Mouse (Mus musculus) embryonic stem cell, embryonic (primary cell): ENCODE measurements around the gene Tmem125.

Experiments
- CTCF ChIA-PET, 4 experiments: fragments of 300-600 bp in 2 of 4; fragments of 350-600 bp in 2 of 4; sonication (Branson Sonifier 250); formaldehyde crosslinking; loops; one replicate each; lab custom pipeline; 2022; ENCODE audit warnings: inconsistent platforms in 2 of 4; lab: Charles Lee
- POLR2A ChIA-PET, 4 experiments: fragments of 300-600 bp in 2 of 4; fragments of 350-600 bp in 2 of 4; sonication (Branson Sonifier 250); formaldehyde crosslinking; loops; one replicate each; lab custom pipeline; 2022; ENCODE audit warnings: antibody characterized with exemption in 4 of 4, inconsistent platforms in 1 of 4; lab: Charles Lee

Gene Tmem125

GRCm38 (mm10) chr4:118547424-118548129 is 3.7 kb upstream of the Tmem125 start:
- ChIA-PET CTCF (interaction anchor here in 2 of 4 experiments (0.6 to 2.8 kb wide), 8 partner anchors 19 to 595 kb away, joined by 3 to 20 read pairs (median 4); no protein-coding TSS in a partner anchor), POLR2A (interaction anchor here in 2 of 4 experiments (0.7 to 1.5 kb wide), 2 partner anchors 303 to 368 kb away, joined by 3 to 5 read pairs; partner anchors contain the start of gene Kdm4a (in 1 of the 2))

GRCm38 (mm10) chr4:118544441-118545127 is 740 bp upstream of the Tmem125 start:
- POLR2A ChIA-PET, result interaction anchor here in 2 of 4 experiments (0.7 to 3.5 kb wide), 8 partner anchors 11 to 365 kb away, joined by 3 to 13 read pairs (median 6); partner anchors contain the start of genes Cdc20 (in 1 of the 2), Elovl1 (in 1 of the 2) and Kdm4a (in 1 of the 2)
- CTCF ChIA-PET, result interaction anchor here in 1 of 4 experiments (0.9 to 1.2 kb wide), 2 partner anchors 18 to 22 kb away, joined by 3 to 4 read pairs; no protein-coding TSS in a partner anchor

GRCm38 (mm10) chr4:118543158-118543530 is 700 bp downstream of the Tmem125 start:
- ChIA-PET POLR2A (interaction anchor here in 3 of 4 experiments (0.6 to 3.5 kb wide), 21 partner anchors 9 to 1341 kb away, joined by 3 to 13 read pairs (median 4); partner anchors contain the start of genes Elovl1 (in 2 of the 3), AU022252 (in 1 of the 3), Cdc20 (in 1 of the 3) and Kdm4a (in 1 of the 3)), CTCF (interaction anchor here in 2 of 4 experiments (0.6 to 1.9 kb wide), 4 partner anchors 19 to 1586 kb away, joined by 3 to 5 read pairs (median 4); no protein-coding TSS in a partner anchor)

- POLR2A ChIA-PET, result interaction anchor here in 2 of 4 experiments (0.6 to 3.5 kb wide), 23 partner anchors 9 to 706 kb away, joined by 3 to 13 read pairs (median 3); partner anchors contain the start of genes Elovl1 (in 2 of the 2), AU022252 (in 1 of the 2), Cdc20 (in 1 of the 2) and Kdm4a (in 1 of the 2)
Observed at GRCm38 (mm10) chr4:118542510-118543157, 1.2 kb downstream of the Tmem125 start.

GRCm38 (mm10) chr4:118539904-118540303 is 3.9 kb downstream of the Tmem125 start:
- POLR2A ChIA-PET, result interaction anchor here in 1 of 4 experiments (0.6 to 1.1 kb wide), 2 partner anchors 22 to 704 kb away, joined by 3 read pairs; no protein-coding TSS in a partner anchor
- CTCF ChIA-PET, result interaction anchor here in 2 of 4 experiments (1.0 to 1.4 kb wide), 2 partner anchors 26 kb away, joined by 4 read pairs; no protein-coding TSS in a partner anchor

More at GRCm38 (mm10) chr4:118542510-118543157, 1.2 kb downstream of the Tmem125 start:
- CTCF ChIA-PET, result interaction anchor here in 2 of 4 experiments (0.6 to 1.9 kb wide), 5 partner anchors 23 to 1587 kb away, joined by 3 to 7 read pairs (median 5); no protein-coding TSS in a partner anchor

- ChIA-PET CTCF (no interaction called here), POLR2A (no interaction called here)
Observed at GRCm38 (mm10) chr4:118537801-118538200, 6.0 kb downstream of the Tmem125 start.

GRCm38 (mm10) chr4:118535610-118536009 is 8.2 kb downstream of the Tmem125 start:
- ChIA-PET POLR2A (interaction anchor here in 1 of 4 experiments (0.7 kb wide), 1 partner anchor 677 kb away, joined by 3 read pairs; no protein-coding TSS in a partner anchor), CTCF (no interaction called here)

GRCm38 (mm10) chr4:118533605-118534004 is 10.2 kb downstream of the Tmem125 start:
- ChIA-PET CTCF (no interaction called here), POLR2A (interaction anchor here in 1 of 4 experiments (1.1 to 1.3 kb wide), 2 partner anchors 9 to 10 kb away, joined by 3 to 5 read pairs; partner anchors contain the start of gene Tmem125)

- POLR2A ChIA-PET, result interaction anchor here in 1 of 4 experiments (1.1 to 1.3 kb wide), 2 partner anchors 9 to 10 kb away, joined by 3 to 5 read pairs; partner anchors contain the start of gene Tmem125
- CTCF ChIA-PET, result no interaction called here
Observed at GRCm38 (mm10) chr4:118533156-118533555, 10.7 kb downstream of the Tmem125 start.

GRCm38 (mm10) chr4:118532663-118533062 is 11.2 kb downstream of the Tmem125 start:
- ChIA-PET POLR2A (no interaction called here), CTCF (no interaction called here)

- ChIA-PET POLR2A (interaction anchor here in 3 of 4 experiments (0.6 to 1.9 kb wide), 6 partner anchors 10 to 77 kb away, joined by 3 to 12 read pairs (median 3); partner anchors contain the start of gene Tmem125 (in 1 of the 3)), CTCF (interaction anchor here in 1 of 4 experiments (1.4 kb wide), 1 partner anchor 39 kb away, joined by 5 read pairs; no protein-coding TSS in a partner anchor)
Observed at GRCm38 (mm10) chr4:118527720-118528119, 16.1 kb downstream of the Tmem125 start.

GRCm38 (mm10) chr4:118527335-118527681 is 16.5 kb downstream of the Tmem125 start:
- POLR2A ChIA-PET, result interaction anchor here in 2 of 4 experiments (0.7 to 1.9 kb wide), 3 partner anchors 10 to 17 kb away, joined by 3 to 6 read pairs (median 3); no protein-coding TSS in a partner anchor
- CTCF ChIA-PET, result no interaction called here

GRCm38 (mm10) chr4:118526408-118527334 is 17.2 kb downstream of the Tmem125 start, which contains the start of gene 2610528J11Rik:
Gene 2610528J11Rik, plus strand, starts transcription at chr4:118526999.
- ChIA-PET CTCF (interaction anchor here in 1 of 4 experiments (0.6 kb wide), 1 partner anchor 255 kb away, joined by 4 read pairs; no protein-coding TSS in a partner anchor), POLR2A (interaction anchor here in 1 of 4 experiments (1.5 kb wide), 1 partner anchor 11 kb away, joined by 5 read pairs; no protein-coding TSS in a partner anchor)

- ChIA-PET POLR2A (interaction anchor here in 1 of 4 experiments (1.5 kb wide), 1 partner anchor 10 kb away, joined by 5 read pairs; no protein-coding TSS in a partner anchor), CTCF (no interaction called here)
Observed at GRCm38 (mm10) chr4:118525779-118526178, 18.1 kb downstream of the Tmem125 start.

GRCm38 (mm10) chr4:118523976-118524375 is 19.9 kb downstream of the Tmem125 start:
- POLR2A ChIA-PET, result no interaction called here

GRCm38 (mm10) chr4:118522248-118522647 is 21.6 kb downstream of the Tmem125 start:
- CTCF ChIA-PET, result no interaction called here
- POLR2A ChIA-PET, result interaction anchor here in 1 of 4 experiments (1.1 to 1.9 kb wide), 3 partner anchors 17 to 76 kb away, joined by 3 to 4 read pairs (median 4); no protein-coding TSS in a partner anchor

More at GRCm38 (mm10) chr4:118523976-118524375, 19.9 kb downstream of the Tmem125 start:
- CTCF ChIA-PET, result no interaction called here
